Mouse (Mus musculus) E14TG2a.4 (cell line): ENCODE measurements around the gene Krt18.

Source experiments
- CTCF ChIP-seq: conservative IDR thresholded peaks from 2 replicates; pipeline ENCODE4 v1.5.1; 2014; ENCODE audit warnings: low read length
- NANOG ChIP-seq: IDR thresholded peaks from 2 replicates; pipeline ENCODE4 v1.6.1; 2014; ENCODE audit warnings: borderline replicate concordance, low read length, mixed read lengths
- POU5F1 ChIP-seq: IDR thresholded peaks from 2 replicates; pipeline ENCODE4 v1.6.1; 2014; ENCODE audit warnings: low read length, borderline replicate concordance

- TF ChIP-seq CTCF (no peak), NANOG (no peak), POU5F1 (no peak)
Observed at GRCm38 (mm10) chr15:102044745-102045144, 16.8 kb downstream of the Krt18 start.
